Mouse (Mus musculus) forebrain, embryonic 12.5 days (tissue): ENCODE data around the gene Tsnax. TPM values are rescaled to one million over a fixed set of nuclear protein-coding genes. Genes with fewer than 3 reads are reported as not detected.

Experiments used
- ATAC-seq: fragments of 200-750 bp; cut with Nextera tagmentation; 2 replicates; pipeline ENCODE4 v1.8.0; 2017; ENCODE audit warnings: moderate TSS enrichment; ENCODE audit not compliant: low FRiP score
- H3K27ac ChIP-seq: fragments of 300-500 bp; sonication (generic); 2 replicates; pipeline ENCODE4 v1.5.1; 2016; ENCODE audit warnings: mild to moderate bottlenecking
- H3K27me3 ChIP-seq: fragments of 300-500 bp; sonication (generic); 2 replicates; pipeline ENCODE4 v1.6.1; 2016; ENCODE audit warnings: mild to moderate bottlenecking
- H3K36me3 ChIP-seq: fragments of 300-500 bp; sonication (generic); replicated peaks from 2 replicates; pipeline ENCODE4 v1.6.1; 2016; ENCODE audit warnings: mild to moderate bottlenecking
- H3K4me1 ChIP-seq: fragments of 300-500 bp; sonication (generic); 2 replicates; pipeline ENCODE4 v1.6.1; 2016
- H3K4me2 ChIP-seq: fragments of 300-500 bp; sonication (generic); 2 replicates; pipeline ENCODE4 v1.6.1; 2016; ENCODE audit warnings: mild to moderate bottlenecking, moderate library complexity
- H3K4me3 ChIP-seq: fragments of 300-500 bp; sonication (generic); replicated peaks from 2 replicates; pipeline ENCODE4 v1.5.1; 2016; ENCODE audit warnings: mild to moderate bottlenecking
- H3K9ac ChIP-seq: fragments of 300-500 bp; sonication (generic); 2 replicates; pipeline ENCODE4 v1.6.1; 2016; ENCODE audit warnings: mild to moderate bottlenecking
- H3K9me3 ChIP-seq: fragments of 300-500 bp; sonication (generic); 2 replicates; pipeline ENCODE4 v1.6.1; 2016
- WGBS: fragments of 180-500 bp; shearing (Covaris S2); methylation state at CpG from one replicate; pipeline ENCODE4 v1.1.7; 2016; 5-methylcytosine and 5-hydroxymethylcytosine counted together
- polyA plus RNA-seq: library from polyadenylated mRNA; unstranded; fragments of >200 nt; fragmentation: Nextera tagmentation; extraction: Ambion mirVana; gene quantifications from 2 replicates; pipeline ENCODE4 v1.2.1, GENCODE M21; 2016

Tsnax gene
- 122 and 134 TPM in 2 replicates for polyA plus RNA-seq

- Histone ChIP-seq H3K36me3 (peaks cover 33% of the 10 kb centered on the region), H3K27me3 (peaks cover 16% of the 10 kb centered on the region), H3K9ac (peak within 1 kb of the TSS; percentile 92), H3K9me3 (no peaks in the 10 kb centered on the region), H3K27ac (peak within 1 kb of the TSS; percentile 85), H3K4me1 (peaks cover 11% of the 10 kb centered on the region), H3K4me2 (peak within 1 kb of the TSS; percentile 83), H3K4me3 (peak within 1 kb of the TSS; percentile 98)
- ATAC-seq, result peak; percentile 99
- 3% methylated on average over 84 of the region's 84 CpGs for WGBS
Measured at GRCm38 (mm10) chr8:125012695-125013627, at the start of gene Tsnax. TSS of gene Tsnax (plus strand) at chr8:125012997.

GRCm38 (mm10) chr8:124963246-124963645 is 49.6 kb upstream of the Tsnax start:
- no peaks in the 10 kb centered on the region for H3K9me3 ChIP-seq
- no peaks in the 10 kb centered on the region for H3K27me3 ChIP-seq
- no peaks in the 10 kb centered on the region for H3K36me3 ChIP-seq
- no peak overlapping the region for H3K27ac ChIP-seq
- H3K4me3 ChIP-seq, result no peak overlapping the region
- ATAC-seq, result no peak
- H3K4me2 ChIP-seq, result no peak overlapping the region
- WGBS, result 90% methylated on average over 5 of the region's 5 CpGs
- peaks cover 9% of the 10 kb centered on the region for H3K4me1 ChIP-seq
- no peak overlapping the region for H3K9ac ChIP-seq

- peaks cover 4% of the 10 kb centered on the region for H3K4me1 ChIP-seq
- ATAC-seq, result no peak
- 91% methylated on average over 8 of the region's 8 CpGs for WGBS
- H3K27me3 ChIP-seq, result no peaks in the 10 kb centered on the region
- H3K36me3 ChIP-seq, result no peaks in the 10 kb centered on the region
- no peaks in the 10 kb centered on the region for H3K9me3 ChIP-seq
- H3K27ac ChIP-seq, result no peak overlapping the region
- H3K4me3 ChIP-seq, result no peak overlapping the region
- H3K9ac ChIP-seq, result no peak overlapping the region
- no peak overlapping the region for H3K4me2 ChIP-seq
Measured at GRCm38 (mm10) chr8:124964966-124965365, 47.8 kb upstream of the Tsnax start.

- WGBS, result 79% methylated on average over 6 of the region's 6 CpGs
- no peaks in the 10 kb centered on the region for H3K4me1 ChIP-seq
- H3K9ac ChIP-seq, result no peak overlapping the region
- no peaks in the 10 kb centered on the region for H3K36me3 ChIP-seq
- no peaks in the 10 kb centered on the region for H3K27me3 ChIP-seq
- no peak overlapping the region for H3K4me2 ChIP-seq
- no peak for ATAC-seq
- H3K4me3 ChIP-seq, result no peak overlapping the region
- H3K27ac ChIP-seq, result no peak overlapping the region
- H3K9me3 ChIP-seq, result peaks cover 2% of the 10 kb centered on the region; the same call in 1 of the 2 replicates
Measured at GRCm38 (mm10) chr8:124970312-124970933, 42.4 kb upstream of the Tsnax start.

GRCm38 (mm10) chr8:124973221-124973620 is 39.6 kb upstream of the Tsnax start:
- Histone ChIP-seq H3K27me3 (no peaks in the 10 kb centered on the region), H3K27ac (no peak overlapping the region), H3K4me1 (no peaks in the 10 kb centered on the region), H3K36me3 (no peaks in the 10 kb centered on the region), H3K4me3 (no peak overlapping the region), H3K9ac (no peak overlapping the region), H3K9me3 (peaks cover 2% of the 10 kb centered on the region; the same call in 1 of the 2 replicates), H3K4me2 (no peak overlapping the region)
- 87% methylated on average over 8 of the region's 8 CpGs for WGBS
- no peak for ATAC-seq

- Histone ChIP-seq H3K27me3 (no peaks in the 10 kb centered on the region), H3K36me3 (no peaks in the 10 kb centered on the region), H3K9ac (no peak overlapping the region), H3K27ac (no peak overlapping the region), H3K9me3 (peaks cover 2% of the 10 kb centered on the region; the same call in 1 of the 2 replicates), H3K4me3 (no peak overlapping the region), H3K4me1 (no peaks in the 10 kb centered on the region), H3K4me2 (no peak overlapping the region)
- no peak for ATAC-seq
- WGBS, result 80% methylated on average over 4 of the region's 4 CpGs
Measured at GRCm38 (mm10) chr8:124974254-124974653, 38.5 kb upstream of the Tsnax start.

GRCm38 (mm10) chr8:124976211-124976610 is 36.6 kb upstream of the Tsnax start:
- H3K4me3 ChIP-seq, result no peak overlapping the region
- WGBS, result 91% methylated on average over 6 of the region's 6 CpGs
- ATAC-seq, result no peak
- no peak overlapping the region for H3K4me2 ChIP-seq
- H3K9me3 ChIP-seq, result peaks cover 8% of the 10 kb centered on the region
- no peak overlapping the region for H3K27ac ChIP-seq
- H3K9ac ChIP-seq, result no peak overlapping the region
- no peaks in the 10 kb centered on the region for H3K36me3 ChIP-seq
- no peaks in the 10 kb centered on the region for H3K27me3 ChIP-seq
- H3K4me1 ChIP-seq, result no peaks in the 10 kb centered on the region

- Histone ChIP-seq H3K4me3 (no peak overlapping the region), H3K4me2 (no peak overlapping the region), H3K27ac (no peak overlapping the region), H3K36me3 (no peaks in the 10 kb centered on the region), H3K9ac (no peak overlapping the region), H3K9me3 (peaks cover 6% of the 10 kb centered on the region), H3K27me3 (no peaks in the 10 kb centered on the region), H3K4me1 (no peaks in the 10 kb centered on the region)
- 87% methylated on average over 7 of the region's 7 CpGs for WGBS
- no peak for ATAC-seq
Measured at GRCm38 (mm10) chr8:124978026-124978425, 34.8 kb upstream of the Tsnax start.

GRCm38 (mm10) chr8:124980036-124980435 is 32.8 kb upstream of the Tsnax start:
- H3K9me3 ChIP-seq, result peaks cover 6% of the 10 kb centered on the region
- WGBS, result 93% methylated on average over 3 of the region's 3 CpGs
- no peaks in the 10 kb centered on the region for H3K4me1 ChIP-seq
- no peak overlapping the region for H3K27ac ChIP-seq
- no peak for ATAC-seq
- H3K27me3 ChIP-seq, result no peaks in the 10 kb centered on the region
- H3K4me2 ChIP-seq, result no peak overlapping the region
- no peaks in the 10 kb centered on the region for H3K36me3 ChIP-seq
- no peak overlapping the region for H3K9ac ChIP-seq
- H3K4me3 ChIP-seq, result no peak overlapping the region

- no peaks in the 10 kb centered on the region for H3K27me3 ChIP-seq
- H3K9ac ChIP-seq, result no peak overlapping the region
- H3K9me3 ChIP-seq, result peaks cover 6% of the 10 kb centered on the region
- no peaks in the 10 kb centered on the region for H3K4me1 ChIP-seq
- H3K4me3 ChIP-seq, result no peak overlapping the region
- H3K36me3 ChIP-seq, result no peaks in the 10 kb centered on the region
- WGBS, result 86% methylated on average over 8 of the region's 8 CpGs
- no peak overlapping the region for H3K27ac ChIP-seq
- H3K4me2 ChIP-seq, result no peak overlapping the region
- ATAC-seq, result no peak
Measured at GRCm38 (mm10) chr8:124980828-124981227, 32.0 kb upstream of the Tsnax start.

- no peaks in the 10 kb centered on the region for H3K4me1 ChIP-seq
- no peak for ATAC-seq
- H3K9ac ChIP-seq, result no peak overlapping the region
- H3K27ac ChIP-seq, result no peak overlapping the region
- H3K4me3 ChIP-seq, result no peak overlapping the region
- H3K9me3 ChIP-seq, result no peaks in the 10 kb centered on the region
- WGBS, result 24% methylated on average over 17 of the region's 17 CpGs
- H3K36me3 ChIP-seq, result no peaks in the 10 kb centered on the region
- no peak overlapping the region; the same call in 1 of the 2 replicates for H3K4me2 ChIP-seq
- H3K27me3 ChIP-seq, result peaks cover 9% of the 10 kb centered on the region; the same call in 1 of the 2 replicates
Measured at GRCm38 (mm10) chr8:124990923-124991667, 21.7 kb upstream of the Tsnax start.

- H3K9me3 ChIP-seq, result no peaks in the 10 kb centered on the region
- H3K4me3 ChIP-seq, result no peak overlapping the region
Measured at GRCm38 (mm10) chr8:124991668-124991926, 21.2 kb upstream of the Tsnax start.

More at GRCm38 (mm10) chr8:124991668-124991926, 21.2 kb upstream of the Tsnax start:
- WGBS, result 28% methylated on average over 6 of the region's 6 CpGs
- Histone ChIP-seq H3K27ac (no peak overlapping the region), H3K27me3 (peaks cover 9% of the 10 kb centered on the region; the same call in 1 of the 2 replicates), H3K9ac (no peak overlapping the region), H3K4me2 (no peak overlapping the region), H3K4me1 (no peaks in the 10 kb centered on the region), H3K36me3 (no peaks in the 10 kb centered on the region)
- no peak for ATAC-seq
